Mouse (Mus musculus): ENCODE measurements around the gene Vmn1r53. TPM values are rescaled to one million over a fixed set of nuclear protein-coding genes. Genes with fewer than 3 reads are reported as not detected.
"Not testable (repeated sequence)": the region's sequence is repeated elsewhere in the genome, so short reads cannot be mapped to it uniquely, and the experiment has no call there.

Vmn1r53 gene
- polyA plus RNA-seq (2016; fragmentation: Nextera tagmentation; extraction: Ambion mirVana), result not detected in 2 replicates

- no peak within 1 kb of the TSS for H3K4me2 ChIP-seq
- H3K36me3 ChIP-seq (replicated peaks), result no peaks in the 10 kb centered on the region
- no peak within 1 kb of the TSS for H3K9ac ChIP-seq
- no peak for ATAC-seq (ENCODE audit: low FRiP score)
- no peaks in the 10 kb centered on the region for H3K27me3 ChIP-seq
- no peaks in the 10 kb centered on the region for H3K9me3 ChIP-seq
- H3K4me1 ChIP-seq, result no peaks in the 10 kb centered on the region
- no peak within 1 kb of the TSS for H3K4me3 ChIP-seq (replicated peaks)
- H3K27ac ChIP-seq, result no peak within 1 kb of the TSS
- WGBS, result 81% methylated on average over 1 of the region's 1 CpGs
Measured at GRCm38 (mm10) chr6:90224338-90224737, at the start of gene Vmn1r53. Gene Vmn1r53, minus strand, starts transcription at chr6:90224438.

DNA sequence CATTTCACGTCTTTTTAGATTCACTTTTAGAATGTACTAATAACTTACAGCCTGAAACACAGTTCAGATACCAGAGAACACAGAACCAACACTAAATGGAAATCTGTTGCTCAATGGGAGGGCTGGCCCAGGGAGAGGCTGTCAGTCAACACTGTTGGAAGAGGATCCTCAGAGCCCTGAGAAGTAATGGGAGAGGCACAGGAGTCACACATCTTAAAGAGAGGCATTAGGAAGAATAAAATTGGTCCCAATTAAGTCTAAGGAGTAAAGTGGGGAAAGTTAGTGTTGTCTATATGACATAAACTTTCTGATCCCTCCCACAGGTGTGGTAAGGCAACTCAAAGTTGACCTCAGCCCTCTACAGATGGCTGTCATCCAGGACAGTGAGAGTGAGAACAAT is 21.8 kb upstream of the Vmn1r53 start, which contains the start of gene Vmn1r54:
Gene Vmn1r54 (plus strand): TSS at position 301 of the 400 bp plus-strand sequence.
- ATAC-seq (ENCODE audit: low FRiP score), result no peak
- no peaks in the 10 kb centered on the region; the same call in 1 of the 2 replicates for H3K9me3 ChIP-seq
- 69% methylated on average over 1 of the region's 1 CpGs for WGBS
- no peak within 1 kb of the TSS for H3K4me2 ChIP-seq
- H3K4me3 ChIP-seq (replicated peaks), result no peak within 1 kb of the TSS
- no peak within 1 kb of the TSS for H3K9ac ChIP-seq
- H3K4me1 ChIP-seq, result no peaks in the 10 kb centered on the region
- H3K27ac ChIP-seq, result no peak within 1 kb of the TSS
- no peaks in the 10 kb centered on the region for H3K36me3 ChIP-seq (replicated peaks)
- H3K27me3 ChIP-seq, result no peaks in the 10 kb centered on the region

DNA sequence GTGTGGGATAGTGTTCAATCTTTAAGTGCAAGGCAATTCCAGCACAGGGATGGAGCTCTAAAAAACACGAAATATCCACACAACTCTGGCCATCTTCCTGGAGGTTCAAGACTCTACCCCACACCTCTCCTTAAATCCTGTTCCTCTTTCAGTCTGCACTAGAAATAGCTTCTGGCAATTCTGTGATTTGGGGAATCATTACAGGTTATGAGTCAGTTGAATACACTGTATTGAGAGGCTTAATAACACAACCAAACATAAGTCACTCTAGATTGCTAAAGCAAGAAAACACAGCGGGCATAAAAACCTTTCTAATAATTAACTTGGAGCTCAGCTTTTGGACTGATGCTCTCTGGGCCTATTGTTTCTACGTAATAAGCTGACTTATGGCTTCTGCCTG is 19.8 kb upstream of the Vmn1r53 start:
- no peak for ATAC-seq (ENCODE audit: low FRiP score)

DNA sequence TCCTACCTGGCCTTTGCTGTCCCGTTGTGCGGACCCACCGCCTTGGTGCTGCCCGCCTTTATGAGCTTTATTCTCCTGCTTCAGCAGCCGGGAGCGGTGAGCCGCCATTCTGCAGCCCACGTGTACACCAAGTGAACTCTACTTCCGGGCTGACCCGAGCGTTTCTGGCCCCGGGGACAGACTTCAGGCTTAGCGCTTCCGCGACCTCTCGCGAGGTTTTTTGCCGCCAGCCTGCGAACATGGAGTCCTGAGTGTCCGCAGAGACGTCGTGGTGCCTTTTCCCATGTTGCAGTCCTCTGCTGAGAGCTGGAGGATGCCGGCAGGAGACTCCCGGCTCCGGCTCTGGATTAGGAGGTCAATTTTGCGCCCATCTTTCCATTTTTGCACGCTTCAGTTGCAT is 8.4 kb upstream of the Vmn1r53 start:
- whole genome bisulfite sequencing, result 67% methylated on average over 27 of the region's 27 CpGs
- no peaks in the 10 kb centered on the region for H3K27me3 ChIP-seq
- no peaks in the 10 kb centered on the region for H3K36me3 ChIP-seq (replicated peaks)
- no peak overlapping the region for H3K4me2 ChIP-seq
- H3K4me3 ChIP-seq (replicated peaks), result no peak overlapping the region
- no peak overlapping the region for H3K27ac ChIP-seq
- peaks cover 9% of the 10 kb centered on the region for H3K9me3 ChIP-seq
- H3K4me1 ChIP-seq, result no peaks in the 10 kb centered on the region
- no peak overlapping the region for H3K9ac ChIP-seq
- no peak for ATAC-seq (ENCODE audit: low FRiP score)

More for the DNA sequence above, 19.8 kb upstream of the Vmn1r53 start:
- Histone ChIP-seq H3K4me2 (no peak overlapping the region), H3K4me3 (replicated peaks) (no peak overlapping the region), H3K27ac (no peak overlapping the region), H3K36me3 (replicated peaks) (no peaks in the 10 kb centered on the region), H3K9ac (no peak overlapping the region), H3K4me1 (no peaks in the 10 kb centered on the region), H3K27me3 (no peaks in the 10 kb centered on the region), H3K9me3 (peaks cover 1% of the 10 kb centered on the region)
- WGBS, result 81% methylated on average over 3 of the region's 3 CpGs

DNA sequence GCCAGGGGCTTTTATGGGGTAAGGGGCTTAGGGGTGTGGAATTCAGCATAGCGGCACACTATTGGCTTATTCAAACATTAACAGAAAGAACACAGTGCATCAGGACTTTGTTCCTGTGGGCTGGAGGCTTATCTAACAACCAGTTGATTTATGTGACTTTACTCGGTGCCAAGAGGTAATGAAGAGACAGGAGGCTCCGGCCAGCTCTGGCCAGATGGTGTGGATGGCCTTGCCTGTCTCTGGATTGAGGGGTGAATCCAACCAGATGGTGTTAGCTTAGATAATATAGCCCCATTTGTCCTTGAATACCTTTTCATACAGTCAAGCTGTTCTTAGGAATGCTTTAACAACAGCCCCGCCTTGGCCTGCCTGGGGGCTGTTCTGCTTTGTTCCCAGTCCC is 7.9 kb upstream of the Vmn1r53 start:
- H3K27ac ChIP-seq; H3K4me1 ChIP-seq; H3K36me3 ChIP-seq (replicated peaks); H3K27me3 ChIP-seq; H3K9ac ChIP-seq; H3K9me3 ChIP-seq; ATAC-seq (ENCODE audit: low FRiP score); H3K4me2 ChIP-seq; H3K4me3 ChIP-seq (replicated peaks): not testable (repeated sequence)
- 93% methylated on average over 4 of the region's 4 CpGs for WGBS

- H3K27me3 ChIP-seq; H3K4me1 ChIP-seq; ATAC-seq (ENCODE audit: low FRiP score): not testable (repeated sequence)
Measured at GRCm38 (mm10) chr6:90202493-90202892, 21.7 kb downstream of the Vmn1r53 start, which contains the start of gene V1ra8. Gene V1ra8, plus strand, starts transcription at chr6:90202793.

DNA sequence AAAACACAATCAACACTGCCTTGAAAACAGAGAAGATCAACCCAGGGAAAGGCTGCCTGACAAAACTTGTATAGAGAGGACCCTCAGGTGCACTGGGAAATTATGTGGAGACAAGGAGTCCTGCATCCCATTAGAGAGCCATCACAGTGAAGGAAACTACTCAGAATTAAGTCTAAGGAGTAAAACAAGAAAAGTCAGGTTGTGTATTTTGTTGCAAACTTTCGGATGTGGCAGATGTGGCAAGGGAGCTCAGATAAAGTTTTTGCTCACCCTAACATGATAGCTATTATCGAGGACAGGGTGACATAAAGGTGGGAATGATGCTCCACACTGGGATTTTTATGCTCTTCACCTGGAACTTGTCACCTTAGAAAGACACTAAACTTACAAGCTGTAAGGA is 49.7 kb downstream of the Vmn1r53 start, which contains the start of gene Vmn1r52:
Gene Vmn1r52 (plus strand): TSS at position 301 of the 400 bp plus-strand sequence.
- H3K9me3 ChIP-seq, result peaks cover 9% of the 10 kb centered on the region; the same call in 1 of the 2 replicates
- WGBS, result 74% methylated on average over 2 of the region's 2 CpGs
- H3K9ac ChIP-seq, result no peak within 1 kb of the TSS
- no peak for ATAC-seq (ENCODE audit: low FRiP score)
- H3K27ac ChIP-seq, result no peak within 1 kb of the TSS
- H3K36me3 ChIP-seq (replicated peaks), result no peaks in the 10 kb centered on the region
- H3K4me2 ChIP-seq, result no peak within 1 kb of the TSS
- no peaks in the 10 kb centered on the region for H3K4me1 ChIP-seq
- H3K27me3 ChIP-seq, result no peaks in the 10 kb centered on the region
- H3K4me3 ChIP-seq (replicated peaks), result no peak within 1 kb of the TSS

More at GRCm38 (mm10) chr6:90202493-90202892, 21.7 kb downstream of the Vmn1r53 start, which contains the start of gene V1ra8:
- not testable (repeated sequence) for H3K4me2 ChIP-seq; H3K9me3 ChIP-seq; H3K9ac ChIP-seq; H3K4me3 ChIP-seq (replicated peaks); H3K27ac ChIP-seq; H3K36me3 ChIP-seq (replicated peaks)
- 83% methylated on average over 2 of the region's 2 CpGs for WGBS

Other genes with a start within 250 kb of the Vmn1r53 start
- gene Vmn1r47, start 208.3 kb downstream of the Vmn1r53 start, polyA plus RNA-seq (2016; fragmentation: Nextera tagmentation; extraction: Ambion mirVana), result not detected in 2 replicates
- not detected in 2 replicates for gene Vmn1r48, start 187.6 kb downstream of the Vmn1r53 start, polyA plus RNA-seq (2016; fragmentation: Nextera tagmentation; extraction: Ambion mirVana)
- not detected in 2 replicates for gene Vmn1r49, start 145.9 kb downstream of the Vmn1r53 start, polyA plus RNA-seq (2016; fragmentation: Nextera tagmentation; extraction: Ambion mirVana)
- not detected in 2 replicates for gene Vmn1r50, start 123.0 kb downstream of the Vmn1r53 start, polyA plus RNA-seq (2016; fragmentation: Nextera tagmentation; extraction: Ambion mirVana)
- gene Vmn1r51, start 101.8 kb downstream of the Vmn1r53 start, polyA plus RNA-seq (2016; fragmentation: Nextera tagmentation; extraction: Ambion mirVana), result not detected in 2 replicates
- not detected in 2 replicates for gene Vmn1r52, start 49.6 kb downstream of the Vmn1r53 start, polyA plus RNA-seq (2016; fragmentation: Nextera tagmentation; extraction: Ambion mirVana)
- not detected in 2 replicates for gene V1ra8, start 21.6 kb downstream of the Vmn1r53 start, polyA plus RNA-seq (2016; fragmentation: Nextera tagmentation; extraction: Ambion mirVana)
- not detected in 2 replicates for gene Vmn1r54, start 21.9 kb upstream of the Vmn1r53 start, polyA plus RNA-seq (2016; fragmentation: Nextera tagmentation; extraction: Ambion mirVana)
- gene BC048671, start 76.8 kb upstream of the Vmn1r53 start, polyA plus RNA-seq (2016; fragmentation: Nextera tagmentation; extraction: Ambion mirVana), result not detected in 2 replicates
- gene Chst13, start 100.7 kb upstream of the Vmn1r53 start, polyA plus RNA-seq (2016; fragmentation: Nextera tagmentation; extraction: Ambion mirVana), result not detected in 2 replicates
- gene Uroc1, start 108.8 kb upstream of the Vmn1r53 start, polyA plus RNA-seq (2016; fragmentation: Nextera tagmentation; extraction: Ambion mirVana), result not detected in 2 replicates
- gene Zxdc, start 145.1 kb upstream of the Vmn1r53 start, polyA plus RNA-seq (2016; fragmentation: Nextera tagmentation; extraction: Ambion mirVana), result 13.8 and 15.8 TPM in 2 replicates
- gene Cfap100, start 204.4 kb upstream of the Vmn1r53 start, polyA plus RNA-seq (2016; fragmentation: Nextera tagmentation; extraction: Ambion mirVana), result 1.9 and 2.6 TPM in 2 replicates
- gene Klf15, start 238.1 kb upstream of the Vmn1r53 start, polyA plus RNA-seq (2016; fragmentation: Nextera tagmentation; extraction: Ambion mirVana), result 3.8 and 4.3 TPM in 2 replicates

Data from forebrain, embryonic 12.5 days (tissue).